Mouse (Mus musculus): ENCODE results near the gene Pcbd1. TPM values are rescaled to one million over a fixed set of nuclear protein-coding genes. Genes with fewer than 3 reads are reported as not detected.

Pcbd1 gene
- polyA plus RNA-seq, 1 experiment: not detected

DNA sequence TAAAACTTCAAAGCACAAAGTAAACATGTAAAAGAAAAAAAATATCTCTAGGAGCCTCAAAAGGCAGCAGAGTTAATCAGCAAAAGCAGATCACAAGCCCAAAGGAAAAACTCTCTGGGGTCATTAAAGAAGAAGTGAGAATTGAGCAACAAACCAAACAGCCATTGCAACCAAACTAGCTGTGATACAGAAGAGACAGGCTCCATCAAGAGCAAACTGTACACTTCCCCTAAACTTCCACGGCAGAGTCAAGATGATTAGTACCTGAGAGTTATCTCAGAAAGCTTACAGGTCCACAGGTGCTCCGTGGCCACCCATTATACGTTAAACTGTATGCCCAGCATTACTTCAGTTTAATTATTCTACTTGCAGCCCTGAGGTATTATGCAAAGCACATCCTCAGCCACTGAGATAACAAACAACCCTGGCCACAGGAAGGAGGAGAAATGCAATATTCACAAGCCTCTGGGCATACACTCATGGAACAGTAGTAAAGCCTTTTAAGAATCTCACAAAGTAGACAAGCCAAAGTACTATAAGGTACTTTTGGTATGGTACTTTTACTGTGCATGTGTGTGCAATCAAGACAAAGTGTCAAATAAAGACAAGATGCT is 46.2 kb downstream of the Pcbd1 start:
- H3K4me1 ChIP-seq (ENCODE audit: control insufficient read depth, insufficient read depth, low read length): peaks cover 32% of the 10 kb centered on the region
- peak overlapping the region; percentile 91 for H3K27ac ChIP-seq (ENCODE audit: insufficient read depth, low read depth, low read length)
- H3K4me3 ChIP-seq (ENCODE audit: insufficient read depth, low read length): no peak overlapping the region
- TF ChIP-seq POLR2A (IDR thresholded peaks at IDR 0.05; ENCODE audit: borderline replicate concordance, low read depth, low read length) (no peak), CTCF (IDR thresholded peaks at IDR 0.05; ENCODE audit: low read depth, low read length) (no peak)

DNA sequence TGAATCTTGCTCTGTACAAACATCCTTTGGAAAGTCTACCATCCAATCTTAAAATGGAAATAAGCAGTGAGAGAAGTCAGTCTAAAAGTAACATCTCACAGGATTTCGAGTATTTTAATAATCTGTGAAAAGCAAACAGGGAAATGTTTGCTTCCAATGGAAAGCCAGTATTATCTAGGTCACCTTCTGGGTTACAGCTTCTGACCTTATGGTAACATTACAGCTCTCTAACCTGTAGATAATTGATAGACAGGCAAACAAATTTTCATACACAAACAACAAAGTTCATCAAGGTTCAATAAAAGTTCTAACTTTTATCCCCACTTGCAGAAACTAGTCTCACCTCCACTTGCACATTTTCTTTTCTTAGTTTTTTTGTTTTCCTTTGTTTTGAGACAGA is 48.4 kb downstream of the Pcbd1 start:
- peaks cover 41% of the 10 kb centered on the region for H3K4me1 ChIP-seq (ENCODE audit: control insufficient read depth, insufficient read depth, low read length)
- TF ChIP-seq CTCF (IDR thresholded peaks at IDR 0.05; ENCODE audit: low read depth, low read length) (no peak), POLR2A (IDR thresholded peaks at IDR 0.05; ENCODE audit: borderline replicate concordance, low read depth, low read length) (no peak)
- H3K27ac ChIP-seq (ENCODE audit: insufficient read depth, low read depth, low read length): no peak overlapping the region
- H3K4me3 ChIP-seq (ENCODE audit: insufficient read depth, low read length): no peak overlapping the region

DNA sequence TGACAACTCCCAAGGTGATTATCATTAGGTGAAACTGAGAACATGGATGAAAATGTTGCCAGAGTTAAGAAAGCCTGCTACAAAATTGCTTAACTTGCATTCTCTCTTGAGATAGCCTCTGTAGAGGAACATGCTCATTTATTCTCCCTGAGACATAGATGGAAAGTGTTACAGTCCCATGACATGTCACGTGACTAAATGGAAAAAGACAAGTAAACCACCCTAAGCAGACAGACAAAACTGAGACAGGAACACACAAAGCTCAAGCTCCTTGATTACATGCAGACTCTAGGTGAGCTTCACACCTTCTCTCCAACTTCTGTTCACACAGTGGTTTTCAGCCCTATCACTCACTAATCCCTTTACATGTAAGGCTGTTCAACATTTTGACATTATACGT is 54.2 kb downstream of the Pcbd1 start:
- TF ChIP-seq POLR2A (IDR thresholded peaks at IDR 0.05; ENCODE audit: borderline replicate concordance, low read depth, low read length): no peak
- no peak for TF ChIP-seq CTCF (IDR thresholded peaks at IDR 0.05; ENCODE audit: low read depth, low read length)
- Histone ChIP-seq H3K27ac (ENCODE audit: insufficient read depth, low read depth, low read length) (peak overlapping the region; percentile 74), H3K4me1 (ENCODE audit: control insufficient read depth, insufficient read depth, low read length) (peaks cover 25% of the 10 kb centered on the region), H3K4me3 (ENCODE audit: insufficient read depth, low read length) (peak overlapping the region; percentile 15)

Other genes with a start within 250 kb of the Pcbd1 start
- 268 and 282 TPM in 2 replicates for gene Sgpl1, start 58.4 kb downstream of the Pcbd1 start, polyA plus RNA-seq (2012; ENCODE audit: insufficient read depth, insufficient read length, missing spikeins)
- gene Tbata, start 82.6 kb downstream of the Pcbd1 start, polyA plus RNA-seq (2012; ENCODE audit: insufficient read depth, insufficient read length, missing spikeins): not detected in 2 replicates
- gene Adamts14, start 184.1 kb downstream of the Pcbd1 start, polyA plus RNA-seq (2012; ENCODE audit: insufficient read depth, insufficient read length, missing spikeins): 0.11 TPM in 1 of 2 replicates, not detected in the other
- not detected in 2 replicates for gene Prf1, start 208.5 kb downstream of the Pcbd1 start, polyA plus RNA-seq (2012; ENCODE audit: insufficient read depth, insufficient read length, missing spikeins)